Comparison of ENCODE assay signal across 8 mouse cellular contexts in genomic region chr8:83999057-83999705, GRCm38 (mm10). TPM values are rescaled to one million over a fixed set of nuclear protein-coding genes. Genes with fewer than 3 reads are reported as not detected.
A peak's percentile ranks its signal among the peaks of the same experiment; 100 is the strongest.
DNase-seq lines count a peak whose midpoint lies in the region; ATAC-seq and TF ChIP-seq lines count a peak whose summit lies in the region.

No protein-coding gene starts in this region.

- TF ChIP-seq CTCF in left cerebral cortex, adult 2 months (IDR thresholded peaks at IDR 0.05), result no peak

- peak overlapping the region; percentile 70 for H3K4me3 ChIP-seq in left cerebral cortex, adult 2 months
- peak overlapping the region; percentile 81 for H3K4me3 ChIP-seq in embryonic facial prominence, embryonic 12.5 days
- H3K4me3 ChIP-seq in hindbrain, embryonic 15.5 days, result peak overlapping the region; percentile 79
- H3K4me3 ChIP-seq in midbrain, embryonic 15.5 days, result peak overlapping the region; percentile 80

- peak overlapping the region; percentile 83 for H3K4me2 ChIP-seq in embryonic facial prominence, embryonic 12.5 days (replicated peaks)
- H3K4me2 ChIP-seq in hindbrain, embryonic 15.5 days, result peak overlapping the region; percentile 92
- peak overlapping the region; percentile 72 for H3K4me2 ChIP-seq in midbrain, embryonic 15.5 days

- no peaks in the 10 kb centered on the region for H3K9me3 ChIP-seq in embryonic facial prominence, embryonic 12.5 days
- H3K9me3 ChIP-seq in hindbrain, embryonic 15.5 days, result no peaks in the 10 kb centered on the region
- no peaks in the 10 kb centered on the region for H3K9me3 ChIP-seq in midbrain, embryonic 15.5 days

- peaks cover 15% of the 10 kb centered on the region; the same call in 1 of the 2 replicates for H3K27me3 ChIP-seq in embryonic facial prominence, embryonic 12.5 days
- peaks cover 17% of the 10 kb centered on the region for H3K27me3 ChIP-seq in hindbrain, embryonic 15.5 days
- peaks cover 18% of the 10 kb centered on the region for H3K27me3 ChIP-seq in midbrain, embryonic 15.5 days (replicated peaks)

- no peak for ATAC-seq in embryonic facial prominence, embryonic 12.5 days (ENCODE audit: insufficient number of reproducible peaks, insufficient read depth, low FRiP score, low TSS enrichment)
- no peak for ATAC-seq in hindbrain, embryonic 15.5 days (ENCODE audit: low FRiP score, low read depth)
- no peak for ATAC-seq in midbrain, embryonic 15.5 days (replicated peaks)

- peaks cover 29% of the 10 kb centered on the region for H3K36me3 ChIP-seq in embryonic facial prominence, embryonic 12.5 days
- peaks cover 9% of the 10 kb centered on the region for H3K36me3 ChIP-seq in hindbrain, embryonic 15.5 days
- peaks cover 6% of the 10 kb centered on the region; the same call in 1 of the 2 replicates for H3K36me3 ChIP-seq in midbrain, embryonic 15.5 days (replicated peaks)

- H3K27ac ChIP-seq in left cerebral cortex, adult 2 months, result no peak overlapping the region
- 0 out of 2 replicates have a peak overlapping the region, but pooled peaks have one; percentile 93 for H3K27ac ChIP-seq in embryonic facial prominence, embryonic 12.5 days
- no peak overlapping the region for H3K27ac ChIP-seq in hindbrain, embryonic 15.5 days (replicated peaks)
- no peak overlapping the region for H3K27ac ChIP-seq in midbrain, embryonic 15.5 days

- WGBS in embryonic facial prominence, embryonic 12.5 days, result 68% methylated on average over 16 of the region's 16 CpGs
- 73% methylated on average over 16 of the region's 16 CpGs for WGBS in hindbrain, embryonic 15.5 days
- WGBS in midbrain, embryonic 15.5 days, result 74% methylated on average over 16 of the region's 16 CpGs

- DNase-seq in left cerebral cortex, adult 2 months (ENCODE audit: extremely low spot score in 1 of 2, low spot score in 2 of 2), result no peak
- no peak for DNase-seq in left cerebral cortex, postnatal 36 days (ENCODE audit: low spot score in 2 of 2)
- no peak for DNase-seq in left cerebral cortex, postnatal 14 days (ENCODE audit: low spot score in 2 of 2)
- DNase-seq in right cerebral cortex, postnatal 4 days, result no peak
- no peak for DNase-seq in gastrocnemius, postnatal 36 days

- intact Hi-C loops in left cerebral cortex, adult 2 months (cut with DNase I), result no loop called here
- intact Hi-C loops in left cerebral cortex, postnatal 36 days (cut with DNase I), result loop anchor here (5.0 kb wide), 1 partner anchor 97 kb away; the partner anchor contains the start of gene Adgrl1
- intact Hi-C loops in left cerebral cortex, postnatal 14 days (cut with DNase I), result no loop called here
- intact Hi-C loops in gastrocnemius, postnatal 36 days (cut with DNase I), result no loop called here

- H3K9ac ChIP-seq in embryonic facial prominence, embryonic 12.5 days, result peak overlapping the region; percentile 82
- peak overlapping the region; percentile 71 for H3K9ac ChIP-seq in hindbrain, embryonic 15.5 days
- no peak overlapping the region for H3K9ac ChIP-seq in midbrain, embryonic 15.5 days

- H3K4me1 ChIP-seq in embryonic facial prominence, embryonic 12.5 days, result peaks cover 41% of the 10 kb centered on the region
- H3K4me1 ChIP-seq in hindbrain, embryonic 15.5 days (replicated peaks), result peaks cover 37% of the 10 kb centered on the region
- peaks cover 40% of the 10 kb centered on the region for H3K4me1 ChIP-seq in midbrain, embryonic 15.5 days

RNA-seq across cellular contexts. Expression of gene Samd1, which starts 1.7 kb away (rescaled TPM):
- total RNA-seq in left cerebral cortex, adult 2 months (2021), result 10 to 100 TPM; 39.3 to 43.7 TPM
- 10 to 100 TPM; 41.5 to 46.6 TPM for total RNA-seq in left cerebral cortex, postnatal 36 days (2021)
- 11.6 and 14.1 TPM in 2 replicates for polyA plus RNA-seq in embryonic facial prominence, embryonic 12.5 days (2016; fragmentation: Nextera tagmentation; extraction: Ambion mirVana)
- 6.2 and 7.3 TPM in 2 replicates for polyA plus RNA-seq in hindbrain, embryonic 15.5 days (2015; fragmentation: Nextera tagmentation; extraction: Ambion mirVana)
- 7.1 and 7.2 TPM in 2 replicates for polyA plus RNA-seq in midbrain, embryonic 15.5 days (2015; fragmentation: Nextera tagmentation; extraction: Ambion mirVana)
- total RNA-seq in left cerebral cortex, postnatal 14 days (2021), result 10 to 100 TPM; 51.3 to 52.0 TPM
- total RNA-seq in gastrocnemius, postnatal 36 days (2021), result 10 to 100 TPM; 13.0 TPM

RNA-seq across cellular contexts. Expression of gene 1700067K01Rik, which starts 2.1 kb away (rescaled TPM):
- total RNA-seq in left cerebral cortex, adult 2 months (2021), result under 1 TPM in 1 of 2 experiments, not detected in 1; 0.41 TPM
- total RNA-seq in left cerebral cortex, postnatal 36 days (2021), result under 1 TPM in 1 of 2 experiments, not detected in 1; 0.59 TPM
- 1.9 and 2.0 TPM in 2 replicates for polyA plus RNA-seq in embryonic facial prominence, embryonic 12.5 days (2016; fragmentation: Nextera tagmentation; extraction: Ambion mirVana)
- 0.47 and 0.75 TPM in 2 replicates for polyA plus RNA-seq in hindbrain, embryonic 15.5 days (2015; fragmentation: Nextera tagmentation; extraction: Ambion mirVana)
- 0.66 and 1.0 TPM in 2 replicates for polyA plus RNA-seq in midbrain, embryonic 15.5 days (2015; fragmentation: Nextera tagmentation; extraction: Ambion mirVana)
- under 1 TPM; 0.40 to 0.57 TPM for total RNA-seq in left cerebral cortex, postnatal 14 days (2021)
- under 1 TPM in 1 of 2 experiments, not detected in 1; 0.48 TPM for total RNA-seq in gastrocnemius, postnatal 36 days (2021)

RNA-seq across cellular contexts. Expression of gene 2210011C24Rik, which starts 12.8 kb away (rescaled TPM):
- 1 to 10 TPM; 1.0 to 1.3 TPM for total RNA-seq in left cerebral cortex, adult 2 months (2021)
- total RNA-seq in left cerebral cortex, postnatal 36 days (2021), result 1 to 10 TPM; 1.3 to 3.1 TPM
- 0.28 TPM in 1 of 2 replicates, not detected in the other for polyA plus RNA-seq in embryonic facial prominence, embryonic 12.5 days (2016; fragmentation: Nextera tagmentation; extraction: Ambion mirVana)
- 0.41 and 0.70 TPM in 2 replicates for polyA plus RNA-seq in hindbrain, embryonic 15.5 days (2015; fragmentation: Nextera tagmentation; extraction: Ambion mirVana)
- polyA plus RNA-seq in midbrain, embryonic 15.5 days (2015; fragmentation: Nextera tagmentation; extraction: Ambion mirVana), result 0.26 and 0.39 TPM in 2 replicates
- 1 to 10 TPM; 1.4 to 2.1 TPM for total RNA-seq in left cerebral cortex, postnatal 14 days (2021)
- 1 to 10 TPM; 2.6 to 5.6 TPM for total RNA-seq in gastrocnemius, postnatal 36 days (2021)

RNA-seq across cellular contexts. Expression of gene Palm3, which starts 22.1 kb away (rescaled TPM):
- 1 to 10 TPM; 2.2 to 2.7 TPM for total RNA-seq in left cerebral cortex, adult 2 months (2021)
- 1 to 10 TPM; 1.7 to 2.7 TPM for total RNA-seq in left cerebral cortex, postnatal 36 days (2021)
- polyA plus RNA-seq in embryonic facial prominence, embryonic 12.5 days (2016; fragmentation: Nextera tagmentation; extraction: Ambion mirVana), result 9.0 and 9.4 TPM in 2 replicates
- 8.6 and 8.8 TPM in 2 replicates for polyA plus RNA-seq in hindbrain, embryonic 15.5 days (2015; fragmentation: Nextera tagmentation; extraction: Ambion mirVana)
- polyA plus RNA-seq in midbrain, embryonic 15.5 days (2015; fragmentation: Nextera tagmentation; extraction: Ambion mirVana), result 2.6 and 2.8 TPM in 2 replicates
- total RNA-seq in left cerebral cortex, postnatal 14 days (2021), result 1 to 10 TPM; 3.5 to 3.8 TPM
- under 1 TPM; 0.10 to 0.12 TPM for total RNA-seq in gastrocnemius, postnatal 36 days (2021)

RNA-seq across cellular contexts. Expression of gene Prkaca, which starts 26.4 kb away (rescaled TPM):
- total RNA-seq in left cerebral cortex, adult 2 months (2021), result 100 to 1,000 TPM; 236 to 250 TPM
- total RNA-seq in left cerebral cortex, postnatal 36 days (2021), result 100 to 1,000 TPM; 243 to 267 TPM
- 191 and 206 TPM in 2 replicates for polyA plus RNA-seq in embryonic facial prominence, embryonic 12.5 days (2016; fragmentation: Nextera tagmentation; extraction: Ambion mirVana)
- polyA plus RNA-seq in hindbrain, embryonic 15.5 days (2015; fragmentation: Nextera tagmentation; extraction: Ambion mirVana), result 241 and 250 TPM in 2 replicates
- polyA plus RNA-seq in midbrain, embryonic 15.5 days (2015; fragmentation: Nextera tagmentation; extraction: Ambion mirVana), result 228 and 238 TPM in 2 replicates
- total RNA-seq in left cerebral cortex, postnatal 14 days (2021), result 100 to 1,000 TPM; 268 to 280 TPM
- 100 to 1,000 TPM; 148 to 165 TPM for total RNA-seq in gastrocnemius, postnatal 36 days (2021)
